Mouse (Mus musculus) limb, embryonic 10.5 days (tissue): ENCODE measurements around the gene Nup107. TPM values are rescaled to one million over a fixed set of nuclear protein-coding genes. Genes with fewer than 3 reads are reported as not detected.

Experiments used
- DNase-seq: peaks from one replicate; pipeline ENCODE4 v3.0.0-alpha.2; 2017; ENCODE audit warnings: low spot score
- H3K27ac ChIP-seq: fragments of 300-500 bp; sonication (generic); 2 replicates; pipeline ENCODE4 v1.5.1; 2016; ENCODE audit warnings: mild to moderate bottlenecking
- H3K27me3 ChIP-seq: fragments of 300-500 bp; sonication (generic); 2 replicates; pipeline ENCODE4 v1.6.1; 2016; ENCODE audit warnings: low read depth, mild to moderate bottlenecking; ENCODE audit not compliant: poor library complexity, severe bottlenecking
- H3K36me3 ChIP-seq: fragments of 300-500 bp; sonication (generic); 2 replicates; pipeline ENCODE4 v1.6.1; 2016; ENCODE audit warnings: mild to moderate bottlenecking, moderate library complexity
- H3K4me1 ChIP-seq: fragments of 300-500 bp; sonication (generic); 2 replicates; pipeline ENCODE4 v1.6.1; 2016
- H3K4me3 ChIP-seq: fragments of 300-500 bp; sonication (generic); 2 replicates; pipeline ENCODE4 v1.5.1; 2016; ENCODE audit warnings: mild to moderate bottlenecking, moderate library complexity
- H3K9me3 ChIP-seq: fragments of 300-500 bp; sonication (generic); replicated peaks from 2 replicates; pipeline ENCODE4 v1.6.1; 2016; ENCODE audit warnings: mild to moderate bottlenecking
- WGBS: fragments of 180-500 bp; shearing (Covaris S2); methylation state at CpG from one replicate; pipeline ENCODE4 v1.1.7; 2016; 5-methylcytosine and 5-hydroxymethylcytosine counted together
- polyA plus RNA-seq: library from polyadenylated mRNA; unstranded; fragments of >200 nt; fragmentation: Nextera tagmentation; extraction: Ambion mirVana; gene quantifications from 2 replicates; pipeline ENCODE4 v1.2.1, GENCODE M21; 2016

Nup107 gene
- polyA plus RNA-seq, 1 experiment from 2014 or later, result 111 TPM

DNA sequence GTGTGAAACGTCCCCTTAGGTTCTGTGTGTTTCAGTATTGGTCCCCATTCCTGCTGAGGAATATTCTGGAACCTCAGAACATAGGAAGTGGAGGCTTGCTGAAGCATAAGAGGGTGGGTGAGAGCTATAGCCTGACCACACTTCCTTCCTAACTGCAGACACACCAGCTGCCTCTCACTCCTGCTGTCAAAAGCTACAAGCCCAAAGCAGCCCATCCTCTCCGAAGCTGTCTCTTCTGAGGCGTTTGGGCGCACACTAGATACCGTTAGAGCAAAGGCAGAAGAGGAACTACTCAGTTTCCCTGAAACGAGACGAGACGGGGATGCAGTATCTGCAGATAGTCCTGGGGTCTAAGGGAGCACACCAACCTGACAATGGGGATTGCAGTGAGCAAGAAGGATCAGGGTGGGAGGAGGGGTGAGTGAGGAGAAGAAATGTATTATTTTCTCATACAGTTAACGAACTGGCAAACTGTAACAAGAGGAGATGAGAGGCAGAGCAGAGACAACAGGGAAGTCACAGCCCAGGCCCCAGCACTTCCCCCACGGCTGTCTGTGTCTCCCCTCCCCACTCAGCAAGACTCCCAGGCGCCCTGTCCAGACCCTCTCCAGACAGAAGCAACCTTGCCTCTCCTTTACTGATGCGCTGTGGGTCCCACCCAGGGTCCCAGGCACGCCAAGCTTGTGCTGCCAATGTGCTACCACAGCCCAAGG lies 37.3 kb downstream of the Nup107 start:
- Histone ChIP-seq H3K27me3 (no peaks in the 10 kb centered on the region), H3K4me1 (no peaks in the 10 kb centered on the region), H3K9me3 (no peaks in the 10 kb centered on the region), H3K4me3 (no peak overlapping the region), H3K27ac (no peak overlapping the region), H3K36me3 (peaks cover 98% of the 10 kb centered on the region)
- 94% methylated on average over 13 of the region's 13 CpGs for WGBS
- no peak for DNase-seq

DNA sequence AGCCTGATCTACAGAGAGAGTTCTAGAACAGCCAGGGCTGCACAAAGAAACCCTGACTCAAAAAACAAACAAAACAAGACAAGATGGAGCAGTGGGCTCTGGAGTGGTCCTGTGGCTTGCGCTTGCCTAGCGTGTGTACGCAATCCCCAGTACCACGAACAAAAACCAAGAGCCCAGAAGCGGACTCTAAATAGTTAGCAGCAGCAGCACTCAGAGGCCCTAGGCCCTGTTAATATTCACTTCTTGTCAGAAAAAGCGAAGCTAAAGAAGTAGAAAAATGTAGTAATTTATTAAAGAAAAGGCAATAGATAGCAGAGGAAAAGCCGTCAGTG lies 37.9 kb downstream of the Nup107 start:
- no peaks in the 10 kb centered on the region for H3K9me3 ChIP-seq
- H3K4me1 ChIP-seq, result no peaks in the 10 kb centered on the region
- no peak overlapping the region for H3K4me3 ChIP-seq
- no peak overlapping the region for H3K27ac ChIP-seq
- H3K36me3 ChIP-seq, result peaks cover 98% of the 10 kb centered on the region
- no peak for DNase-seq
- WGBS, result 97% methylated on average over 7 of the region's 7 CpGs
- no peaks in the 10 kb centered on the region for H3K27me3 ChIP-seq

DNA sequence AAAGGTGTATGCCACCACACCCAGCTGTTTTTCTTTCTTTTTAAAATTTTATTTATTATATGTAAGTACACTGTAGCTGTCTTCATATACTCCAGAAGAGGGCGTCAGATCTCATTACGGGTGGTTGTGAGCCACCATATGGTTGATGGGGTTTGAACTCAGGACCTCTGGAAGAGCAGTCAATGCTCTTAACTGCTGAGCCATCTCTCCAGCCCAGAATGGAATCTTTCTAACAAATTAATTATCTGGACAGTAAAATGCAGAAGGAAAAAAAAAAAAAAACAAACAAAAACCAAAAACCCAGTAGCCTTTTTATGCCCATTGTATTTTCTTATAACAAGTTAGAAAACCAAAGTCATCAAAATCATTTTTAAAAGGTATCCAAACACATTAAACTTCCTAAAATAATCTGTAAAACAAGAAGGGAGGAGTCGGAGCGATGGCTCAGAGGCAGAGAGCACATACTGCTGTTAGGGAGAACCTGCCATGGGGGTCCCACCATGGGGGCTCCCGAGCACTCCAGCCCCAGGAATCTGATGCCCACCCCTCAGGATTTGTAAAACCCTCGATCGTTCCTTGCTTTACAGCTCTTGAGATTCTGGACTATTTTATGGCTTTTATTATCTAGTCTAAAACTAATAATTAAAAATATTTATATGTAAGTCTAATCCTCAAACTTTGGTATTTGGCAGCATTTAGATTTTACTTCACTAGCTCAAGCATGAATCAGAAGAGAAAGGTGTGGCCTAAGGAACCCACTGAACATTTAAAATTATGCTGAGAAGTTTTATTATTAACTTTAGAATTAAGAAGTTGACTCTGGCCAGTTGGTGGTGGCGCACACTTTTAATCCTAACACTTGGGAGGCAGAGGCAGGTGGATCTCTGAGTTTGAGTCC lies 38.5 kb downstream of the Nup107 start:
- no peak overlapping the region for H3K27ac ChIP-seq
- H3K4me1 ChIP-seq, result no peaks in the 10 kb centered on the region
- no peaks in the 10 kb centered on the region for H3K27me3 ChIP-seq
- H3K9me3 ChIP-seq, result no peaks in the 10 kb centered on the region
- no peak for DNase-seq
- H3K36me3 ChIP-seq, result peaks cover 98% of the 10 kb centered on the region
- no peak overlapping the region for H3K4me3 ChIP-seq
- WGBS, result 95% methylated on average over 8 of the region's 8 CpGs

DNA sequence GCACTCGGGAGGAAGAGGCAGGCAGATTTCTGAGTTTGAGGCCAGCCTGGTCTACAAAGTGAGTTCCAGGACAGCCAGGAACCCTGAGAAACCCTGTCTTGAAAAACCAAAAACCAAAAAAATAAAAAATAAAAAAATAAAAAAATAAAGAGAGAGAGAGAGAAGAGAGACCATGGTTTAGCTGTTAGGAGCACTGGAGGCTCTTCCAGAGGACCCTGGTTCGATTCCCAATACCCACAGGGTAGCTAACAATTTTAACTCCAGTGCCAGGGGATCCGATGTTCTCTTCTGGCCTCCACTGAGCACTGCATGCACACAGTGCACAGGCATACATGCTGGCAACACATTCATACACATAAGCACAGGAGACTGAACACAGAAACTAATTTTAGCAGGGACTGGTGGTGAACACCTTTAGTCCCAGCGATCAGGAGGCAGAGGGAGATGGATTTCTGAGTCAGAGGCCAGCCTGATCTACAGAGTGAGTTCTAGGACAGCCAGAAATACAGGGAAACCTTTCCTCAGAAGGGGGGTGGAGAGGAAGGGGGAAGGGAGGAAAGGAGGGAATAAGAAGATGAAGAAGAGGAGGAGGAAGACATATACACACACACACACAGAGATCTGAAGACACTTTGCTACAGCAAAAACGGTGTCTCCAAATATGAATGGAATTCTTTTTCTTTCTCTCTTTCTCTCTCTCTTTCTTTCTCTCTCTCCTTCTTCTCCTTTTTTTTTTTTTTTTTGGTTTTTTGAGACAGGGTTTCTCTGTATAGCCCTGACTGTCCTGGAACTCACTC lies 39.5 kb downstream of the Nup107 start:
- no peak for DNase-seq
- no peaks in the 10 kb centered on the region for H3K9me3 ChIP-seq
- H3K4me1 ChIP-seq, result no peaks in the 10 kb centered on the region
- H3K27me3 ChIP-seq, result no peaks in the 10 kb centered on the region
- H3K36me3 ChIP-seq, result peaks cover 98% of the 10 kb centered on the region
- H3K27ac ChIP-seq, result no peak overlapping the region
- 94% methylated on average over 5 of the region's 5 CpGs for WGBS
- H3K4me3 ChIP-seq, result no peak overlapping the region

DNA sequence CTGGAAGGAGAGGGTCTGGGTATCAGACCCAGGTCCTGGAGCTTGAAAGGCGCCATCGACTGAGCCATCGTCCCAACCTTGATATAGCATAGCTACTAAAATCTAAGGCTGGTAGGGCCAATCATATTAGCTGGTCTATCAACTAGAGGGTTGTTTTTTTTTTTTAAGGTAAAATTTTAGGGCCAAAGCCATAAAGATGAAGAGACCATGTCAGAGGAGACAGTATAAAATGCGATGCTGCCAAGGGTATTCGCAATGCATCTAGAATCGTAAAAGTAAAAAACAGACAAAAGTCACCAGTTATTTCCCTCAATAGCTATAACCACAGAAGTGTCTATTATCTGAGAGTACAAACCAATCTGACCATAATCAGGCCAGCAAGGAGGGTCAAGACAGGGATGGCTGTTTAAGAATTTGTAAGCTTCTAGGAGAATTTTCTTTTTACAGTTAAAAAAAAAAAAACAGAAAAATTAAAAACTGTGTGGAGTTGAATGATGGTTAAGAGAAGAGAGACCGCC lies 40.1 kb downstream of the Nup107 start:
- no peaks in the 10 kb centered on the region for H3K27me3 ChIP-seq
- H3K36me3 ChIP-seq, result peaks cover 97% of the 10 kb centered on the region

DNA sequence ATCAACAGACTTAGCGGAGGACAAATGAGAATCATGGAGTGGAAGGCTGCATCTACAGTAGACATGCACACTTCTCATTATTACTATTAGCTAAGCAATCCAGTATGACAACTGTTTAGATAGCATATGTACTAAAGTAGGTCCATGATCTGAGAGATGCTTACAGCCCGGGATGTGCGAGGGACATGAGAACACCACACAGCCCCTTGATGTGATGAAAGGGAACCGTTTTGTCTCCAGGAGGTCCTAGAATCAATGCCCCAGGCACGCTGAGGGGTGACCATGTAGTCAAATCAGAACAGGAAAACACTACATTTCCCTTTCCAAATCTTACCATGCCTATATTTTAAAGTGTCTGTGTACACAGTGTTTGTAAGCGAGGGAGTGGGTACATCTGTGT lies 40.8 kb downstream of the Nup107 start:
- Histone ChIP-seq H3K4me1 (peaks cover 4% of the 10 kb centered on the region; the same call in 1 of the 2 replicates), H3K4me3 (no peak overlapping the region), H3K27ac (no peak overlapping the region), H3K36me3 (peaks cover 91% of the 10 kb centered on the region), H3K27me3 (no peaks in the 10 kb centered on the region), H3K9me3 (no peaks in the 10 kb centered on the region)
- no peak for DNase-seq
- 95% methylated on average over 6 of the region's 6 CpGs for WGBS

More for the DNA sequence above, 40.1 kb downstream of the Nup107 start:
- Histone ChIP-seq H3K4me3 (no peak overlapping the region), H3K4me1 (peaks cover 4% of the 10 kb centered on the region; the same call in 1 of the 2 replicates), H3K9me3 (no peaks in the 10 kb centered on the region), H3K27ac (no peak overlapping the region)
- DNase-seq, result no peak
- WGBS, result 97% methylated on average over 7 of the region's 7 CpGs

DNA sequence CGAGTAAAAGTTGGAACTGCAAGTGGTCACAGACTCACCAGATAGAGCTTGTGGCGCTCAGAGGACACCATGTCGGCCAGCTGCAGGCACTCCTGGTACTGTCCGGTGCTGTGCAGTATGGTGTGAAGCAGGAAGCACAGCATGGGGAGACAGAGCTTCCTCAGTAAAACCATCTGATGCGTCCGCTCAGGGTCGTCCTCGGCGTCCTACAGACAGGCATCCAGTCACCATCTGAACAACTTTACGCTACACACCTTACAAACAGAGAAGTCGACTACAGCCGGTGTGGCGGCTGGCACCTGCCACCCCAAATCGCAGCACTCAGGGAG lies 41.3 kb downstream of the Nup107 start:
- DNase-seq, result no peak
- Histone ChIP-seq H3K9me3 (no peaks in the 10 kb centered on the region), H3K4me3 (no peak overlapping the region), H3K27me3 (no peaks in the 10 kb centered on the region), H3K36me3 (peaks cover 86% of the 10 kb centered on the region), H3K27ac (no peak overlapping the region), H3K4me1 (peaks cover 4% of the 10 kb centered on the region; the same call in 1 of the 2 replicates)
- WGBS, result 97% methylated on average over 14 of the region's 14 CpGs

DNA sequence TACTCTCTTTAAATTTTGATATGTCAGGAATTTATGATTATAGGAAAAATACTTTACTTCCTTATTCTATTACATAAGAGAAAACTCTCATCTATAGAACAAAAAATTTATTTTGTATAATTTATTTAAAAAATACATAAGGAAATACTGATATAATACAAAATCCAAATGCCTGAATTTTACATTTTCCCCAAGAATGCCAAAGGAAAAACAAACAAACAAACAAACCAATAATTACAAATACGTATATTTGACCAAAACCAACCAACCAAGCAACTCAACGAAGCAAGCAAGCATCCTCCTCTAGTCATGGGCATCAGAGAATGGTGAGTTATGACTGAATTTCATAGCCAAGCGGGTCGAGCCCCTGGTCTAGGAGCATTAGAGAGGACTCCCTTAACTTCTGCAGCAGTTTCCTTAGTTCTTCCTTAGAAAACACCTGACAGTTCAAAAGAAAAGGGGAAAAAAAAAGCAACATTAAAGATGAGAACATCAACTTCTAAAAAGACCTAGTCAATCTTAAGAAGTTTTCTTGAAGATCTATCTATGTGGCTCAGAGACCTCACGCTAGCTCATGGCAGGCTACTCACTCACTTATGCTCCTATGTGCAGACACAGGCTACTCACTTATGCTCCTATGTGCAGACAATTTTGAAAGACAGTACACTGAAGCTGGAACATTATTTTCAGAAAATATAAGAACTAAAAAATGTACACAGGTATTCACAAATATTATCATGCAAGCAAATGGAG lies 41.8 kb downstream of the Nup107 start:
- H3K4me1 ChIP-seq, result peaks cover 4% of the 10 kb centered on the region; the same call in 1 of the 2 replicates
- WGBS, result 97% methylated on average over 5 of the region's 5 CpGs
- DNase-seq, result no peak
- H3K27me3 ChIP-seq, result no peaks in the 10 kb centered on the region
- no peak overlapping the region for H3K27ac ChIP-seq
- H3K36me3 ChIP-seq, result peaks cover 81% of the 10 kb centered on the region
- H3K9me3 ChIP-seq, result no peaks in the 10 kb centered on the region
- no peak overlapping the region for H3K4me3 ChIP-seq

DNA sequence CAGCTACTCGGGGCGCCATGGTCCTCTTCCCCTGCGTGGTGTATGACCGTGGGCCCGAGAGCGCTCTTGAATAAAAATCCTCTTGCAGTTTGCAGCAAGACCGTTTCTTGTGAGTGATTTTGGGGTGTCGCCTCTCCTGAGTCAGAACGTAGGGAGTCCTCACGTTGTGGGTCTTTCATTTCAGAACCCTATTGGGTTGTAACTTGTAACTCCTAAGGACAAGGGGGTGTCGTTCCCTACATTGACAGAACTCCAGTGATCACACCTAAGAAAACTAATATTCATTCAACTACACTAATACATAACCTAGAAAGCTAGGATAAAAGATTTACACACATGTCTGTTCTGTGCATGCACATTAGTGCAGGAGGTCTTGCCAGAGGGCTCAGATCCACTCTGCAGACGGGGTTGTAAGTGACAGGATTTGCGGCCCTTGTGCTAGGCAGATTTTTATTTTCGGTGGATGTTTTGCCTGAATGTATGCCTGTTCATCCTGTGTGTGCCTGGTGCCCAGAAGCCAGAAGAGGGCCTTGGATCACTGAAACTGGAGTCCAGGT lies 42.6 kb downstream of the Nup107 start:
- H3K4me1 ChIP-seq, result peaks cover 11% of the 10 kb centered on the region
- DNase-seq, result no peak
- no peak overlapping the region for H3K4me3 ChIP-seq
- no peaks in the 10 kb centered on the region for H3K9me3 ChIP-seq
- H3K36me3 ChIP-seq, result peaks cover 72% of the 10 kb centered on the region
- no peaks in the 10 kb centered on the region for H3K27me3 ChIP-seq
- no peak overlapping the region for H3K27ac ChIP-seq
- WGBS, result 92% methylated on average over 14 of the region's 14 CpGs

DNA sequence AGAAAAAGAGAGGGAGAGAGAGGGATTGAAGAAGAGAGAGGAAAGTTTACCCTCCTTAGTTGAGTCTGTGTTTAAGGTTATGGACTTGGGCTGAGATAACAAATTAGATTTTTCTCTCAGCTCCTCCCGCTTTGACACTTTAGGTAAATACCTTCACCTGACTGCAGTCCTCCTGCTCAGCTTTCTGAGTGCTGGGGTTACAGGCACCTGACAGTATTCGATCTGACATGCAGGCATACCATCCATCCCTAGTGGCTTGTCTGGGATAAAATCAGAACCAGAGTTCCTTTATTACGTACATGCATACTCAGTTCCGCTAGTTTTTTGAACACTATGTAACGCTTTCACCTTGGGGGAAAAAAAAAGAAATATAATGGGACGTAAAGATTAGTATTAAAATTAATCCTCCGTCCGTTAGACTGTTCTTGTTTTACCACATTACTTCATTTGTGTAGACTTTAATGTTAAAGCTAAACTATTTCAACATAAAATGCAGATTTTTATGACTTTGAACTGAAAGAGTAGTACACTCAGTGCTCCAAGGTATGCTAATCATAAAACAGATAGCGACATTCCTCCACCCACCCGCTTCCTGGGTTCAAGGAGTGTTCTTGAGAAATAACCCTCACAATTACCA lies 43.3 kb downstream of the Nup107 start:
- WGBS, result 98% methylated on average over 10 of the region's 10 CpGs
- no peak for DNase-seq
- no peaks in the 10 kb centered on the region for H3K27me3 ChIP-seq
- peaks cover 65% of the 10 kb centered on the region for H3K36me3 ChIP-seq
- no peak overlapping the region for H3K4me3 ChIP-seq
- H3K9me3 ChIP-seq, result no peaks in the 10 kb centered on the region
- H3K4me1 ChIP-seq, result peaks cover 17% of the 10 kb centered on the region
- H3K27ac ChIP-seq, result no peak overlapping the region

DNA sequence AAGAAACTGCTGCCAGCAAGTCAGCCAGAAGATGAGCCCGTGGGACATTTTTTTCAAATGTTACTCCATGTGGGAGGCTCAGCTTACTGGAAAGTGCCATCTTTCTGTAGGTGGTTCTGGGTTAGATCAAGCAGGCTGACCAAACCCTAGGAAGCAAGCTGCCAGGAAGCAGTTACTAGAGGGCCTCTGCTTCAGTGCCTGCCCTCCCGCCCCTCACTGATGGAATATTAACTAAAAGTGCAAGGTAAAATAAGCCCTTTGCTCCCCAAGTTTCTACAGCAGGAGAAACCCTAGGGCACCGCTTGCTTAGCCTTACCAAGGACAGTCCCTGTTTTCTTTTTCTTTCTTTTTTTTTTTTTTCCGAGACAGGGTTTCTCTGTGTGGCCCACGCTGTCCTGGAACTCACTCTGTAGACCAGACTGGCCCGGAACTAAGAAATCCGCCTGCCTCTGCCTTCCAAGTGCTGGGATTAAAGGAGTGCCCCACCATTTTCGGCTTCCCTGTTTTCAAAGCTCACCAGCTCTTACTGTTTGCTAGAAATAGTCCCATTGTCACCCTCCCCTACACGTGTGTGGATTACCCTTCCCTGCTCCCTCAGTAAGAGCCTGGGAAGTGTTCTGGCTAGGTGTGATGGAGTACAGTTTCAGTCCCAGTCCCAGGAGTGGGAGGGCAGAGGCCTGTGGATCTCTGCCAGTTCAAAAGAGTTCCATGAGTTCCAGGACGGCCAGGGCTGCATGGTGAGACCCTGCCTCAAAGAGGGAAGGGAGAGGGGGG lies 44.0 kb downstream of the Nup107 start:
- Histone ChIP-seq H3K27ac (no peak overlapping the region), H3K9me3 (no peaks in the 10 kb centered on the region), H3K4me3 (no peak overlapping the region), H3K27me3 (no peaks in the 10 kb centered on the region), H3K4me1 (peaks cover 24% of the 10 kb centered on the region), H3K36me3 (peaks cover 66% of the 10 kb centered on the region)
- DNase-seq, result no peak
- 88% methylated on average over 10 of the region's 10 CpGs for WGBS
